Mouse (Mus musculus) gonadal fat pad, adult 2 months (tissue): Measurements from ENCODE around the gene Poln. TPM values are rescaled to one million over a fixed set of nuclear protein-coding genes. Genes with fewer than 3 reads are reported as not detected.

ENCODE experiments used
- DNase-seq: peaks from one replicate; pipeline ENCODE4 v3.0.0-alpha.2; 2012; ENCODE audit warnings: low read depth
- polyA plus RNA-seq: library from polyadenylated mRNA; depleted of rRNA; stranded (reverse); fragments of >200 nt; gene quantifications from 2 replicates; pipeline ENCODE4 v1.2.3, GENCODE M21; 2012

Gene Poln
- polyA plus RNA-seq, 1 experiment, result 20.3 TPM

- no peak for DNase-seq
Measured at GRCm38 (mm10) chr5:34186961-34187391, 17.7 kb upstream of the Poln start.

GRCm38 (mm10) chr5:34186391-34186790, 17.1 kb upstream of the Poln start:
- DNase-seq, result no peak

- no peak for DNase-seq
Measured at GRCm38 (mm10) chr5:34185791-34186190, 16.5 kb upstream of the Poln start.

GRCm38 (mm10) chr5:34185051-34185580, 15.9 kb upstream of the Poln start:
- no peak for DNase-seq

GRCm38 (mm10) chr5:34183976-34184375, 14.7 kb upstream of the Poln start:
- DNase-seq, result no peak

GRCm38 (mm10) chr5:34183156-34183880, 14.1 kb upstream of the Poln start:
- no peak for DNase-seq

- DNase-seq, result no peak
Measured at GRCm38 (mm10) chr5:34182486-34182885, 13.2 kb upstream of the Poln start.

GRCm38 (mm10) chr5:34177821-34178220, 8.6 kb upstream of the Poln start:
- DNase-seq, result no peak

- DNase-seq, result no peak
Measured at GRCm38 (mm10) chr5:34177091-34177490, 7.8 kb upstream of the Poln start.

- DNase-seq, result no peak
Measured at GRCm38 (mm10) chr5:34176691-34177090, 7.4 kb upstream of the Poln start.

- DNase-seq, result no peak
Measured at GRCm38 (mm10) chr5:34175403-34175694, 6.1 kb upstream of the Poln start.

GRCm38 (mm10) chr5:34174550-34175402, 5.5 kb upstream of the Poln start:
- DNase-seq, result no peak

- no peak for DNase-seq
Measured at GRCm38 (mm10) chr5:34174021-34174420, 4.8 kb upstream of the Poln start.

- DNase-seq, result no peak
Measured at GRCm38 (mm10) chr5:34170726-34171125, 1.5 kb upstream of the Poln start.

- DNase-seq, result no peak
Measured at GRCm38 (mm10) chr5:34169954-34170353, 706 bp upstream of the Poln start.

- no peak for DNase-seq
Measured at GRCm38 (mm10) chr5:34167857-34168256, 1.4 kb downstream of the Poln start.

- DNase-seq, result no peak
Measured at GRCm38 (mm10) chr5:34165793-34166192, 3.5 kb downstream of the Poln start.

GRCm38 (mm10) chr5:34148476-34148875, 20.8 kb downstream of the Poln start:
- no peak for DNase-seq

GRCm38 (mm10) chr5:34147554-34147953, 21.7 kb downstream of the Poln start:
- no peak for DNase-seq

GRCm38 (mm10) chr5:34139751-34140150, 29.5 kb downstream of the Poln start:
- no peak for DNase-seq

GRCm38 (mm10) chr5:34132731-34133130, 36.5 kb downstream of the Poln start:
- DNase-seq, result no peak

GRCm38 (mm10) chr5:34124131-34124530, 45.1 kb downstream of the Poln start:
- DNase-seq, result no peak
